Mouse (Mus musculus) c-Kit-positive CD71-positive TER-119-positive erythroid progenitor cells, embryonic 14.5 days (primary cell): ENCODE results near the gene Map2k5.

Experiments
- DNase-seq: peaks from one replicate; pipeline ENCODE4 v3.0.0-alpha.2; 2013; ENCODE audit warnings: low spot score

Map2k5 gene

DNA sequence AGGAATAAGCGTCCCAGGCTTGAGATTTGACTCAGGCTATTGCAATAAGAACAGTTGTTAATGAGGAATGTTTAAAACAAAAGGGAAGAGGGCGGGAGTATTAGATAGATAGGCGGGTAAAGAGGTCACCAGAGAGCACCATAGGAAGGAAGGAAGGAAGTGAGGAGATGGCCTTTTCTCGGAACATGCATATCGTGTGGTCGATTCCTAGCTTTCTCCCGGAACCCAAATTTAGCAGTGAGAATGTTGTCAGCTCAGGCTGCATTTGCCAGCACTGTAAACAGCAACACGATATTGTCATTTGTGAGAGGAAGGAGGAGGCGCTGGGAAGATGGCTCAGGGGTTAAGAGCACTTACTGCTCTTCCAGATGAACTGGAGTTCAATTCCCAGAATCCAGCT lies 253.2 kb downstream of the Map2k5 start:
- no peak for DNase-seq

DNA sequence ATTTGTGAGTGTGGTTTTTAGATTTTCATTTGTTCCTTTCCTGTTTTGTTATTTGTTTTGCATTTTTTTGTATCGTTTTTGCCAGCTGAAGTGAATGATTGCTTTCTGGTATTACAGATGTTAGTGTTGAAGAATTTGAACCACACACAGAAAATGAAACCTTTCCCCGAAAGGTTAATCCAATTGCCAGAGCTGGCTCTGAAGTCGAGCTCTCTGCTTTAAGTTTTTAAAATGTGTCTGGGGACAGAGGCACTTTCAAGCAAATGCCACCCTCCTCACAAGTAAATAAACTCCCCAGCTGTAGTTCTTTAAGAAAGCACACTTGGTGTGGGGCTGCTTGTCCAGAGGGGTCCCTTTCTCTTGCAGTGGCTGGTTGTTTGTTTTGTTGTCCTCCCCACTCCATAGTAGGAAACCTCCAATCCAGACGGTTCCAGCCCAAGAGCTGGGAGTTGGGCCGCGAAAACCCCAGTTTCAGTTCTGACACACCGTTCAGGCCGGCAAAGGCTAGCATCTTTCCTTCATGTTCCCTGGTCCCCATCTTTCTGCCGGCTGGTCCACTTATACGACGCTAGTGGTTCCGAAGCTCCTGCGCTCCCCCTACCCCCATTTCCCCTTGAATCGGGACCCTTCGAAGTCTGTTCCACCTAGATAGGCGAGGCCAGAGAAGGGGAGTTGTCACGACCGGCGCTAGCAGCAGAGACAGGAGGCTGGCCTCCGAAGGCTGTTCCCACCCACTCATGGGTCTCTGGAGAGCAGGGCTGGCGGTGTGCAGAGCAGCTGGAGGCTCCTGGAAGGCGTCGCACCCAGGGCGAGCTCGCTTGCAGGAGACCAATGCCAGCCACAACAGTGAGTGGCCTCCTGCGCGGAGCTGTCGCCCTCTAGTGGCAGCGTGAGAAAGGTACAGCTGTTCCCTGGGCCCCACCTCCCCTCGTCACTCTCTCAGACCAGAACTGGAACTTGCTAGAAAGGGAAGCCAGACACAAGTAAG lies 254.0 kb downstream of the Map2k5 start:
- peak; percentile 77 for DNase-seq

DNA sequence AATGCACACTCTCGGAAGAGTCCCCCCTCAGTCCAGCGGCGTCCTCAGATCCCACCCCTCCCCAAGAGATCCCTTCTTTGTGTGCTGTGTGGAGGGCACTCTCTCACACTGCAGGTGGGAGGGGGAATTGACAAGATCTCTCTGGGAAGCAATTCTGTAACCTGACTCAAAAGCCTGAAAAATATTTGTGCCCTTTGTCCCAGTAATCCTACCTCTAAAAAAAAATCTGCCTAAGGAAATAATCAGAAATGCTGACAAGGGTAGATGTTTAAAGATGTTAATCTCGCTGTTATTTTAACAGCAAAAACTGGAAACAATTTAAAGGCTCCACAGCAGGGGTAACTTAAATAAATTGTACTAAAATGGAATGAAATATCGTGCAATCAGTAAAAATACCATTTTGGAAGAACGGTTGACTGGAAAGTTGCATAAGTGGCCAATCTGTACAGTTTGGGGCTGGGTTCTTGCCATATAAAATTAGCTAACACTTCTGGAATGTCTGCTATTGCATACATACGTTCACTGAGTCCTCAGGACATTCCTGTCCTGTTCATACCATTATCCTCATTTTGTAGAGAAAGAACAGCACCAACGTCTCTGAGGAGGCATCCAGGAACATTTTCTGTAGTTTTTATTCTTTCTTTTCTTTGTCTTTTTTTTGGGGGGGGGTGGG lies 255.4 kb downstream of the Map2k5 start:
- DNase-seq = no peak

DNA sequence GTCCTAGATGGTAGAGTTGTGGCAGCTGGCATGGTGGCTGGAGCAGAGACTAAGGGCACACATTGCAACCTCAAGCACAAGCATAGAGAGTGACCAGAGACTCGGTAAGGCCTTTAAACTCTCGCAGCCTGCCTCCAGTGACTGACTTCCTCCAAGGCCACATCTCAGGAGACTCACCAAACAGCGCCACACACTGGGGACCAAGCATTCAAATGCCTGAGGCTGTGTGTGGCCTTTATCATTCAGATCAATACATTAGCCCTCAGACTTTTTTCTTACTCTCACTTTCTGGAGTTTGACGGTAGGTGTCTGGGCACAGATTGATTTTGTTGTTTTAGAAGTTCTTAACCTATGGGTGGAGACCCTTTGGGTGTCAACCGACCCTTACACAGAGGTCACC lies 259.3 kb downstream of the Map2k5 start:
- no peak for DNase-seq
